Mouse (Mus musculus) brain, embryonic 14.5 days (tissue): ENCODE results near the gene Celf1. TPM values are rescaled to one million over a fixed set of nuclear protein-coding genes. Genes with fewer than 3 reads are reported as not detected.

Source experiments
- DNase-seq: peaks from one replicate; pipeline ENCODE4 v3.0.0-alpha.2; 2011; ENCODE audit warnings: low read depth
- CTCF ChIP-seq: fragments of 200-500 bp; IDR thresholded peaks from 2 replicates; pipeline ENCODE4 v1.5.1; 2012; ENCODE audit warnings: inconsistent platforms, mild to moderate bottlenecking, moderate library complexity, borderline replicate concordance; ENCODE audit not compliant: insufficient read depth, insufficient read length; ENCODE audit errors: extremely low read depth
- POLR2A ChIP-seq: fragments of 200-500 bp; IDR thresholded peaks from 2 replicates; pipeline ENCODE4 v1.6.1; 2012; ENCODE audit warnings: mild to moderate bottlenecking, inconsistent platforms, borderline replicate concordance; ENCODE audit not compliant: poor library complexity, insufficient read depth, insufficient read length, severe bottlenecking; ENCODE audit errors: extremely low read depth
- polyA plus RNA-seq: library from polyadenylated mRNA; depleted of rRNA; stranded (reverse); fragments of >200 nt; gene quantifications from 2 replicates; pipeline ENCODE4 v1.2.3, GENCODE M21; 2012

Celf1 gene
- polyA plus RNA-seq, 1 experiment, result 130 TPM

DNA sequence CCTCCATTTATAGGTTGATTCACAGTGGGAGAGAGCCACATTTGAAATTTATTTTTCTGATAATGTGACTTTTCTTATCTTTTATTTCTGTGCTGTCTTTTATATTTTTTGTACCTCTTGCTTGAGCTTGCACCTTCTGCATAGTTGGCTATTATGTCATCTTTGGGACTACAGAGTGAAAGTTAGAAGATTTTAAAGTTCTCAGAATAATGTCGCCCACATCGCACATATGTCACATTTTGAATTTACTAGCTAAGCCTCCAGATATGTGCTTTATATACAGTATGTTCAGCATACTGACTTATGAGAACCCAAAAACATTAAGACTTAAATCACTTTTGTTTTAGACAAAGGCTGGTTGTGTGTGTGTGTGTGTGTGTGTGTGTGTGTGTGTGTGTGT is 19.8 kb downstream of the Celf1 start:
- no peak for TF ChIP-seq POLR2A
- TF ChIP-seq CTCF, result no peak
- no peak for DNase-seq

DNA sequence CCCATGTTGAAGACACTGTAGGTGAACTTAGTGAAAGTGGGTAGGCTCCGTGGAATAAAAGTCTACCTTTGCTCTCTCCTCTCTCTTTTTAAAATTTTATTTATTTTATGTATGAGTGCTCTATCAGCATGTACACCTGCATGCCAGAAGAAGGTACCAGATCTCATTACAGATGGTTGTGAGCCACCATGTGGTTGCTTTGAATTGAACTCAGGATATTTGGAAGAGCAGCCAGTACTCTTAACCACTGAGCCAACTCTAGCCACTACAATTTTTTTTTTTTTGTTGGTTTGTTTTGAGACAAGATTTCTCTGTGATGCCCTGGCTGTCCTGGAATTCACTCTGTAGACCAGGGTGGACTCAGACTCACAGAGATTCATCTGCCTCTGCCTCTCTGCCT is 23.1 kb downstream of the Celf1 start:
- DNase-seq, result no peak
- TF ChIP-seq POLR2A, result no peak
- TF ChIP-seq CTCF, result no peak

DNA sequence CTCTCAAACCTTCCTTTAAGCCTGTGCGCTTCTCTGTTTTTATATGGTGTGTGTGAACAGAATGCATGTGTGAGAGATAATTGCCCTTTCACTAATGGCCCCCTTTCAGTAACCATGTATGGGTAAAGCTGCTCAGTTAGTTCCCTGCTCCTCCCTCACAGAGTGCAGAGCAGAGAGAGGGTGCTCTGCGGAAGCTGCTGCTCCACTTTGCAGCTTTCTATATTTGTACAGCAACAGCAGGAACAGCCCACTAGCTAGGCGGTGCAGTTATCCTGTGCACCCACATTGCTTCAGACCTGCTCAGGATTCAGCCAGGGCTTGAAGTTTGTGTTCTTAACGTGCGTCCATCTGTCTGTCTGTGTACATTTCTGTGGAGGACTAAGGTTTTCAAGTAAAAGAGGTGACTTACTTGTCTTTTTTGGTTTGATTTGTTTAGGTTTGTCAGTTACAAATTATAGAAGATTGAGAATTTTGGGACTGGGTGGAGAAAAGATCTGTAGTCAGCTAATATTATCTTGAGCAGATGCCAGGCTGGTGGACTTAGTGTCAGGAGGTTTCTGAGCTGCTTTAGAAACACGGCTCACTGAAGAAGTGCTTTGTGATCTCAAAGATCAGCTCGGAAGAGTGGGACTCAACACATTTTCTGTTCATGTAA is 24.8 kb downstream of the Celf1 start:
- peak; percentile 71 for DNase-seq
- no peak for TF ChIP-seq POLR2A
- no peak for TF ChIP-seq CTCF

DNA sequence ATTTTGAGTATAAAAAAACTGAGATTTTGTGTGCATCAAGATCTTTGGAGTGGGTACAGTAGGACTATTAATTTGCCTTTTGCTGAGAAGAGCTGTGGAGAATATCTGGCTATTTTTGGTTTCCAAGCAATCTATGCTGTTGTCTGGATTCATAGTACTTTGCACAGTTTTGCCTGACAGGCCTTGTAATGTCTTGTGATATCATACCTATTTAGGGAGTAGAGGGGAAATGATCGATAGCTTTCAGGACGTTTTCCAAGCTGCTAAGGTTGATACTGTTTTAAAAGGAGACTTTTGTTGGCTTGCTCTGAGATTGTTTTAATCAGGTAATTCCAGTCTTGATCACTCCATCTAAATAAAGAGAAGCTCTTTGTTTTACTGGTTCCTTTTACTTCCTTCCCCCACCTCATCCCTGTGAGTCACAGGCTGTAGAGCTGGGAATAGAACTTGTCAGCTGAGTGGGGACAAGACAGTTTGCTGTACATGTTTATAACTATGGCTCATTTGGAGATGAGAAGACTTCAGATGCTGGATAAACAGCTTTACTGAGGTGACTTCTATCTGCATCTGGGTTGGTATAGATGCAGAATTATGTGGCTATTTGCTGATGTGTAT is 25.4 kb downstream of the Celf1 start:
- TF ChIP-seq POLR2A, result no peak
- no peak for TF ChIP-seq CTCF
- DNase-seq, result no peak

DNA sequence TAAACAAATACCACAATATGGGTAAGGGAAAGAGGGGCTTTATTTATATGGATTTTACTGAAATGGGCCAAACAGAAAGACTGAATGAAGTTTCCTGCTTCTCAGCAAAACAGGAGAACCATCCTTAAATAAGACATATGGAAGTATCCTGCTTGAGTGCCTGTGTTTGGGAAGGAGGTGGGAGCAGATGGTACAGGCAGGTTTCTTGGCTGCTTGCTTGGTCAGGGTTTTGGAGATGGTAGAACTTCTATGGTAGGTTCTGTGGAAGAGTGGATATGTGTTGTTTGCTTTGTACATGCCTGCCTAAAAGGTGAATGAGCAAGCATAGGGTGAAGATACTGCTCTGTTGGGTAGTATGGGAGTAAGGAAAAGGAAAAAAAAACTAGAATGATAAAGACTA is 30.4 kb downstream of the Celf1 start:
- peak; percentile 62 for DNase-seq

DNA sequence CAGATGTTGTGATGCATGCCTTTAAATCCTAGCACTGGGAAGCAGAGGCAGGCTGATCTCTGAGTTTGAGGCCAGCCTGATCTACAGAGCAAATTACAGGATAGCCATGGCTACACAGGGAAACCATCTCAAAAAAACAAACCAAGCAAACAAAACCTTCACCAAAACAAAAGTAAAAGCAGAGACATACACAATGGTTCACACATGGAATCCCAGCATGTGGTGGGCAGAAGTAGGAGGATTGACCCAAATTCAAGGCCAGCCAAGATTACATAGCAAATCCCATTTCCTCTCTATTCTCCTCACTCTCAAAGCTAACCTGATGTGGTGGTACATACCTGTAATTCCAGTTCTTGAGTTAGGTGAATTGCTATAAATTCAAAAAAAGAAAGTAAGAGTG is 33.9 kb downstream of the Celf1 start:
- DNase-seq, result no peak
- TF ChIP-seq CTCF, result no peak
- no peak for TF ChIP-seq POLR2A

More for the DNA sequence above, 30.4 kb downstream of the Celf1 start:
- TF ChIP-seq CTCF (no peak), POLR2A (no peak)

DNA sequence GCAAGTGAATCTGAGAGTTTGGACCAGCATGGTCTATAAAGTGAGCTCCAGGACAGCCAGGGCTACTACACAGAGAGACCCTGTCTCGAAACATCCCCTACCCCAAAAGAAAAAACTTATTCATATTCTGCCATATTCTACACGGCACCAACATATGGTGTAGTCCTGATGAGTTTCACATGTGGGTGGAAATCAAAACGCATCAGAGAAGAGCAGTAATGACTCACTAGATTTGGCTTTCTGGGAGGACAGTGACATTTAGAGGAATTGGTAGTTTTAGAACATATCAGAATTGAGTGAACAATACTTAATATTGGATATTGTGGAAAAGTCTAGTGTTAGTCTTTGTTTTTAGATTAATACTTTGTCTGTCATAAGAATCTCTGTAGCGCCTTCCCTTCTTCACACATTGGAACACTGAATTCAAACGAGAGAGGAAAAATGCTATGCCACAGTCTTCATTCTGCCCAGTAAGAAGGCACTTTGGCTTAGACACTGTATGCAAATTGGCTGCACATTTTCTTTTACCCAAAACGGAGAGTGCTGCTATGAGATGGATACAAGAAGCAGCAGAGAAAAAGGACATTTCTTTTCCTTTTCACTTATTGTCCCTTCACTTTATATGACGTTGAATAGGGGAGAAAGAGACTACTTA is 35.1 kb downstream of the Celf1 start:
- DNase-seq, result no peak

DNA sequence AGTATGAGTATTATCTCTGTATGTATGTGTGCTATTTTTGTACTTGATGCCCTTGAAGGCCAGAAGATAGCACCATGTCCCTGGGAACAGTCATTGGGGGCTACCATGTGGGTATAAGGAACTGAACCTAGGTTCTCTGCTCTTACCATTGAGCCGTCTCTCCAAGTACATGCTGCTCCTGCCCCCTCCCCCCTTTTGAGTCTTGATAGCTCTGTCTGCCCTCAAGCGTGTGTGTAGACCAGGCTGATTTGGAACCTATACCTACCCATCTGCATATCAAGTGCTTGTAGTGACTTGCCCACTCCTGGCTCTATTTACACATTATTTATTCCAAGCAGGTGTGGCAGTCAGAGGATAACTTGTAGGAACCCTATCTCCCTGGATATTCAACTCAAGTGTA is 36.4 kb downstream of the Celf1 start:
- TF ChIP-seq POLR2A (no peak), CTCF (no peak)
- no peak for DNase-seq

More for the DNA sequence above, 35.1 kb downstream of the Celf1 start:
- no peak for TF ChIP-seq CTCF
- TF ChIP-seq POLR2A, result no peak

DNA sequence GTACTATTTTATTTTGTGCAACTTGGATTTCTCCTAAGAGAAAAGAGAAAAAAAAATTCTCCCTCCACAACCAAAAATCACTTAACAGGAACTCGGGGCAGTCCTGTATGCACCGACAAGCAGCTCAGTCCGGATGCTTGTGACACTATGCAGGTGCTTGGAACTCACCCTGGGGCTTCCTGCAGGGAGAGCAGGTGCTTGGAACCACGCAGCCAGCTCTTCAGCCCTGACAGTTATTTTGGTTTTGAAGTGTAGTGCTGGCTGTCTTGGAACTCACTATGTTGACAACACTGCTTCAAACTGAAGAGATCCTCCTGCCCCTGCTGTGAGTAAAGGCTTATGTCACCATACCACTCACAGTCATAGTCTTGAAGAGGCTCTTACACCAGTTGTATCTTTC is 37.1 kb downstream of the Celf1 start:
- TF ChIP-seq POLR2A (no peak), CTCF (no peak)
- no peak for DNase-seq

DNA sequence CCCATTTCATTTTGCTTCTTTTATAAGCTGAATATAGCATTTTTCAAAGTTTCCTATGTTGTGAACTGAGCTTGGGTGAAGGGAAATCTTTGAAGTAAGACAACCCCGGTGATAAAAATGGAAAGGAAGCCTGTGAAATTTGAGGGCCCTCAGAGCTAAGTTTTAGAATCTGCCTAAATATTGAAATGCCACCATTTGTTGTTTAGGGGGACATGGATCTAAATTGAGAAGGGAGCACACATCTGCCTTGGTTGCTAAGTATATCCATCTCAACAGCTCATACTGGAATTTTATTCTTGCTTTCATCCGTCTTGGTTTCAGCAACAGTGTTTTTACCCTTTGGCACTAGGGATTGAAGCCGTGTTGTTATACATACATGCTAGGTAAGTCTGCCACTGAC is 45.9 kb downstream of the Celf1 start:
- DNase-seq, result no peak
- TF ChIP-seq CTCF, result no peak

DNA sequence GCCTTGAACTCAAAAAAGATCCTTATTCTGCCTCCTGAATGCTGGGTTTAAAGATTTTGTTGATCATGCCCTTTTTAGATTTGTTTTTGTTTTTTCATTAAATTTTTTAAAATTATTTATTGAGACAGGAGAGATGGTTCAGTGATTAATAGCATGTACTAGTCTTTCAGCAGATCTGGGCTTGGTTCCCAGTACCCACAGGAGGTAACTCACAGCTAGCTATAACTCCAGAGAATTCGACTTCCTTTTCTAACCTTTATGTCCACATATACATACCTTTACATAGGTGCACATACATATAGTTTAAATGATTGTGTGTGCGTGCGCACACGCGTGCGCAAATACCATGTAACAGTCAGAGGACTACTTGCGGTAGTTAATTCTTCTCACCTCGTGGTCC is 68.4 kb downstream of the Celf1 start:
- DNase-seq, result no peak
- TF ChIP-seq POLR2A, result no peak
- TF ChIP-seq CTCF, result no peak

DNA sequence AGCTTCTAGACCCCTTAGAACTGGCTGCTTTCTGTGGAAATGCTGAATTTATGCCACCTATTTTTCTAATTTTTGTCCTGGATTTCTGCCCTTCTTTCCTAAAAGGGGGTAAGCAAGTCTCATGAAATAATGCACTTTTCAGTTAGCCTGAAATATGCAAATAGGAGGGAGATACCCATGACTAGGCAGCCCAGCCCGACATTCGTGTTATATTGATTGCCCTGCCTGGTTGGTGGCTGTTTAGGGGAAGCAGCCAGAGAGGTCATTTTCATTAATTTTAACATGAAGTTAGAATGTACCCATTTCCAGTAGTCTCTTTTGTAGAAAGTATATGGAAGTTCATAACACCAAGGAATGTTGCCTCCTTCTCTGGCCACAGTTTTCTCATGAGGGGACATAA is 73.7 kb downstream of the Celf1 start:
- no peak for DNase-seq
- TF ChIP-seq POLR2A, result no peak

DNA sequence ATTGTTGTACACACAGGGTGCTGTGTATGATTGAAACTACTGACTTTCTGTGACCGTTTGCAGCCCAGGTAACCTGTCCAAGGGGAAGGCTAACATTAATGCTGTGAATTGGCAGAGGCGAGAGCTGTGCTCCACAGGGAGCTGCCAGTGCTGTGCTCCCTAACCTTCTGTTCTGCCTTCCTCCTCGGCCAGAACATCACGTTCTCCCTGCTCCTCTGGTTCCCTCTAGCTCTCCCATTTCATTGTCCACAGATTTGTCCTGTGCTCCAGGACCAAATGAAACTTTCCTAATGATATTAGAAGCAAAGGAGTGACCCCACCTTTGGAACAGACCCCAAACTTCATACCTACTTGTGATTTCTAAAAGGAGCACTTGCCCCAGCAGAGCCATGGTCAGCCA is 75.2 kb downstream of the Celf1 start:
- DNase-seq, result no peak
- TF ChIP-seq POLR2A (no peak), CTCF (no peak)
